Mouse (Mus musculus) megakaryocyte, embryonic 14.5 days (primary cell): ENCODE results near the gene Cdhr4.

Experiments
- FLI1 ChIP-seq: IDR thresholded peaks from 2 replicates; pipeline ENCODE4 v1.6.1; 2012; ENCODE audit warnings: low read length, inconsistent platforms, mixed read lengths
- GATA1 ChIP-seq: IDR thresholded peaks from 3 replicates; pipeline ENCODE4 v1.6.1; 2012; ENCODE audit warnings: mixed read lengths, low read length, inconsistent platforms, borderline replicate concordance

DNA sequence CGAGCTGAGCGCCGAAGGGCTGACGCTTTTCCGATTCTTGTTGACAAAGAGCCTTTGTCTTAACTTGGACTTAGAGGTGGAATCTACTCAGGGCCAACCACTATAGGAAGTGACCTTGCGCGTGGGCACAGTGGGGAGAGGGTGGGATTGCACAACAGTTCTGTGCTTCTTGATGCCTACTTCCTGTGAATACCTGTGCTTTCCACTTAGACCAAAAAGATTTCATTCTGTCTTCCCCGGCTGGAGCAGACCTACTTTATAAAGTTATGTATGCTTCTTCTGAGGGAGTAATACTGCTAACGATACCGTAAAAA lies 42.4 kb upstream of the Cdhr4 start, which contains the start of gene Traip:
- no peak for TF ChIP-seq GATA1
- no peak for TF ChIP-seq FLI1
